Mouse (Mus musculus): ENCODE results near the gene Icam5.

- no peak for TF ChIP-seq CTCF (IDR thresholded peaks at IDR 0.05; ENCODE audit: extremely low read depth, insufficient read length, insufficient replicate concordance, low read depth, low read length)
- no peak for TF ChIP-seq POLR2A (IDR thresholded peaks at IDR 0.05; ENCODE audit: low read depth, low read length)
Observed at GRCm38 (mm10) chr9:21025258-21025810, 6.5 kb upstream of the Icam5 start.

Measured in small intestine, adult 2 months (tissue).